Mouse (Mus musculus) limb, embryonic 12.5 days (tissue): ENCODE measurements around the gene Sorcs3. TPM values are rescaled to one million over a fixed set of nuclear protein-coding genes. Genes with fewer than 3 reads are reported as not detected.

Source experiments
- ATAC-seq: fragments of 200-750 bp; cut with Nextera tagmentation; 2 replicates; pipeline ENCODE4 v1.8.0; 2017; ENCODE audit warnings: low read depth, moderate TSS enrichment; ENCODE audit not compliant: insufficient number of reproducible peaks, insufficient read depth, low FRiP score, low TSS enrichment
- H3K27ac ChIP-seq: fragments of 300-500 bp; sonication (generic); 2 replicates; pipeline ENCODE4 v1.5.1; 2016; ENCODE audit warnings: mild to moderate bottlenecking, moderate library complexity
- H3K27me3 ChIP-seq: fragments of 300-500 bp; sonication (generic); 2 replicates; pipeline ENCODE4 v1.6.1; 2016; ENCODE audit warnings: mild to moderate bottlenecking, moderate library complexity
- H3K36me3 ChIP-seq: fragments of 300-500 bp; sonication (generic); 2 replicates; pipeline ENCODE4 v1.6.1; 2016; ENCODE audit warnings: mild to moderate bottlenecking, moderate library complexity
- H3K4me1 ChIP-seq: fragments of 300-500 bp; sonication (generic); replicated peaks from 2 replicates; pipeline ENCODE4 v1.6.1; 2016
- H3K4me2 ChIP-seq: fragments of 300-500 bp; sonication (generic); 2 replicates; pipeline ENCODE4 v1.6.1; 2016; ENCODE audit warnings: mild to moderate bottlenecking, moderate library complexity
- H3K4me3 ChIP-seq: fragments of 300-500 bp; sonication (generic); replicated peaks from 2 replicates; pipeline ENCODE4 v1.5.1; 2016; ENCODE audit warnings: mild to moderate bottlenecking
- H3K9ac ChIP-seq: fragments of 300-500 bp; sonication (generic); replicated peaks from 2 replicates; pipeline ENCODE4 v1.6.1; 2016; ENCODE audit warnings: mild to moderate bottlenecking, moderate library complexity
- H3K9me3 ChIP-seq: fragments of 300-500 bp; sonication (generic); 2 replicates; pipeline ENCODE4 v1.6.1; 2016; ENCODE audit warnings: mild to moderate bottlenecking, moderate library complexity
- WGBS: fragments of 180-500 bp; shearing (Covaris S2); methylation state at CpG from one replicate; pipeline ENCODE4 v1.1.7; 2016; 5-methylcytosine and 5-hydroxymethylcytosine counted together
- polyA plus RNA-seq: library from polyadenylated mRNA; unstranded; fragments of >200 nt; fragmentation: Nextera tagmentation; extraction: Ambion mirVana; gene quantifications from 2 replicates; pipeline ENCODE4 v1.2.1, GENCODE M21; 2016

The Sorcs3 gene
- polyA plus RNA-seq, 1 experiment from 2014 or later, result 1.7 TPM

DNA sequence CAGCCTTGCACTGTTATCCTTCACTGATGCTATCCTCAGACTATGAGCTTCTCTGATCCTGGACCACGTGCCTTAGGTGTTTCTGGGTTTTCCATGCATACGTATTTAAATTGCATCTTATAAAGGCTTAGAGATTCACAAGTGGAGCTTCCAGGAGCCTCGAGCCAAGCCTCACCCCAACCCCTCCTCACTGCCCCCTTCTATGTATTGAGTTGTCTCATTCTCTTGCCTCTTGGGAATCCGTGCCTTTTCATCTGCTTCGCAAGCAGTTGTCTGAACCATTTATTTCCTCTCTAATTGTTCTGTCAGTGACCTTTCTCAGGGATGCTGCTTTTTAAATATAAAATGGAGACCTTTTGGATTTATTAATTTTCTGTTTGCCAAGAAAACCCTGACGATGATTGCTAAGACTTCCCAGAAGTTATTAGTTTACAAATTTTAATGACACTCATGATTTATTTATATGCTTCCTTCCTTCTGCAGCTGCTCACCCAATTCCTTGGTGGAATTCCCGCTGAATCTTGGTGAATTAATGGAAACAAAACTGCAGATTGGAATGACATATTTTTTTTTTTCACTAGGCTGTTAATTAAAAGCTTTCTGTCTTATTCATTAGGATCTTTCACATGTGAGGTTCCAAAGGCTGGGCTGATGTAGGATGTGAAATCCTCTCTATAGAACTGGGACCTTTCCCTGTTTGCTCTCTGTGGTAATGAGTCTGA is 199.1 kb downstream of the Sorcs3 start:
- H3K4me2 ChIP-seq, result no peak overlapping the region

DNA sequence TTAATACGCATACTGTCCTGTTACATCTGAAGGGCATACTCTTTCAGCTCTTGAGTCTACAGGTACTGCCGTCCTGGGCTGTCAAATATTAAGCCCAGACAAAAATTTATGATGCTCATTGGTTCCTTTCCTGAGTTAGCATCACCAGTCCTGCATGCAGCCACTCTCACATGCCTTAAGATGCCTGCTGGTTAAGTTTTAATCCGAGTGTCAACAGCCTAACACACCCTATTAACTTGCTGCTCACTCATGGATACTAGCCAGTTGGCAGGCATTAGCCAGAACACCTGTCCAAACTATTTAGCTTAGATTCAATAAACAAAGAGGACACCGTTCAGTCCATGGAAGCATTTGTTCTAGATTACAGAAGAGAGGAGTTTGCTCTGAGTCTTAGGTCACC is 202.4 kb downstream of the Sorcs3 start:
- Histone ChIP-seq H3K36me3 (no peaks in the 10 kb centered on the region), H3K9ac (no peak overlapping the region), H3K4me2 (no peak overlapping the region), H3K4me3 (no peak overlapping the region), H3K27me3 (no peaks in the 10 kb centered on the region), H3K9me3 (no peaks in the 10 kb centered on the region), H3K27ac (no peak overlapping the region), H3K4me1 (no peaks in the 10 kb centered on the region)
- no peak for ATAC-seq
- WGBS, result 65% methylated on average over 4 of the region's 4 CpGs

More for the DNA sequence above, 199.1 kb downstream of the Sorcs3 start:
- Histone ChIP-seq H3K27me3 (no peaks in the 10 kb centered on the region), H3K9ac (no peak overlapping the region), H3K27ac (no peak overlapping the region), H3K9me3 (no peaks in the 10 kb centered on the region), H3K36me3 (no peaks in the 10 kb centered on the region), H3K4me3 (no peak overlapping the region), H3K4me1 (no peaks in the 10 kb centered on the region)
- WGBS, result 65% methylated on average over 7 of the region's 7 CpGs
- no peak for ATAC-seq

DNA sequence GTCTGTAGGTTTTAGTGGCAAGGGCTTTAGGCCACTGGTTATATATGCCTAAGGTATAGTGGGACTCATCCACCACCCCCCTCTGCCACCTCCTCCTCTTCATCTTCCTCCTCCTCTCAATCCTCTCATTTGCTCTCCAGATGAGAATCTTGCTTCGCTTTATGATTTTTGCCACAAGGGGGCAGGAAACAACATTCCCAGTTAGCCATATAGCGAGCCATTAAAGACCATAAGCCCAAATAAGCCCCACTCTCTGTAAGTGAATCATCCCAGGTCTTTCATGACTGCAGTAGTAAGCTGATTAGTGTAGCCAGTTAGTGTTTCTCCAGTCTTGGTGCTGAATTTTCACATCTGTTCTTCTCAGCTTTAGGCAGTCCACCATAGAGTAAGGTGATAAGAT is 205.5 kb downstream of the Sorcs3 start:
- ATAC-seq, result no peak
- Histone ChIP-seq H3K27me3 (no peaks in the 10 kb centered on the region; the same call in 1 of the 2 replicates), H3K9me3 (no peaks in the 10 kb centered on the region), H3K9ac (no peak overlapping the region), H3K27ac (no peak overlapping the region), H3K4me3 (no peak overlapping the region), H3K4me2 (no peak overlapping the region), H3K36me3 (no peaks in the 10 kb centered on the region), H3K4me1 (no peaks in the 10 kb centered on the region)
- WGBS, result 47% methylated on average over 2 of the region's 2 CpGs

DNA sequence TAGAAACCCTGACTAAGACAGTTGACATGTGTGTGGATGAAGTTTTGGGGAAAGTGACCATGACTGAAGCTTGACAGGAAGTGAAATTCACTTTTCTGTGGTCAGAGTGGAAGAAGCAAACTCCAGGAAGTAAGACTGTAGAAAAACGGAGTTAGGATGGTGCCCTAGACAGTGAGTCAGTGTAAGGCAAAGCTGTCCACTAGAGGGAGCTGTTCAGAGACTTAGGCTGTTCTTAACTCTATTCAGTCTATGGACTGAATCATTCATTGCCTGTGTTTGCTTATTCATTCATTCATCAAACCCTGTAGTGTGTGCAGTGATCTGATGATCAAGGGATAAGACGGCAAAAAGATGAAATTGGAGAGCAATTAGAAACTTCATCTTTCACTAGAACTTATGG is 208.0 kb downstream of the Sorcs3 start:
- Histone ChIP-seq H3K4me1 (no peaks in the 10 kb centered on the region), H3K27ac (no peak overlapping the region)
- no peak for ATAC-seq

DNA sequence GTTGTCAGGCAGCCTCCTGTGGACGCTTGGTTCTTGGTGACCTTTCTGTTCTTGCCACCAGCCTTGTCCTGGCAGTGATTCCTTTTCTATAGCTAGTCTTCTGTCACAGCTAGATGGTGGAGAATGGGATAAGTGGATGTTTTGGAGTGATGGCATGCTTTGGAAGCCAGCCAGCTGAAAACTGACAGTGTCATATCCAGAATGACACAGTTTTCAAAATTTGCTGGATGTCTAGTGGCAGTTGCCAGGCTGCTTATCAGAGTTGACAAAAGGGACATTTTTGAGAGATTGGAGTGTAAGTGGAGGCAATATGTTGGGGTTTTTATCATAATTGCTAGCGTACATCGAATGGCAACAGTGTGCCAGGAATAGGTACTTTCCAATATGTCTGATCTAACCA is 212.5 kb downstream of the Sorcs3 start:
- H3K36me3 ChIP-seq, result no peaks in the 10 kb centered on the region
- H3K27ac ChIP-seq, result no peak overlapping the region
- no peak overlapping the region for H3K4me2 ChIP-seq
- ATAC-seq, result no peak
- no peak overlapping the region for H3K9ac ChIP-seq
- no peaks in the 10 kb centered on the region for H3K9me3 ChIP-seq
- H3K4me3 ChIP-seq, result no peak overlapping the region
- no peaks in the 10 kb centered on the region; the same call in 1 of the 2 replicates for H3K27me3 ChIP-seq
- H3K4me1 ChIP-seq, result no peaks in the 10 kb centered on the region
- 82% methylated on average over 3 of the region's 3 CpGs for WGBS

More for the DNA sequence above, 208.0 kb downstream of the Sorcs3 start:
- Histone ChIP-seq H3K9ac (no peak overlapping the region), H3K4me2 (no peak overlapping the region), H3K27me3 (no peaks in the 10 kb centered on the region; the same call in 1 of the 2 replicates), H3K36me3 (no peaks in the 10 kb centered on the region), H3K9me3 (no peaks in the 10 kb centered on the region), H3K4me3 (no peak overlapping the region)
- 59% methylated on average over 2 of the region's 2 CpGs for WGBS

DNA sequence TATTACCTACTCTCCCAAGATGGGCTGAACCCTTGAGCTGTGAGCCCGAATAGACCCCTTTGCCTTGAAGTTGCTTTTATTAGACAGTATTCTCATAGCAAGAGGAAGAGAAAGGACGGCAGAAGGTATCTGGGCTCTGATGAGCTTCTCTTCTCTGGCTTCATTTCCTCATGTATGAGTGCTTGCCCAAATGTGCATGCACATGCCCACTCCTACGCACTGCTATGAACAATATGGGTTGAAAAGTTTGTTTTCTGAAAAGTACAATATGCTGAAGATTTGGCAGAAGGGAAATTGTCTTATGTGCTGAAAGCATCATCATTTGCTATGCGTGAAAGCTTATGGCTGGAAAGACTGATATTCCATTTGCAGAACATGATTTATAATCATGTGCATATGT is 223.4 kb downstream of the Sorcs3 start:
- 82% methylated on average over 4 of the region's 4 CpGs for WGBS
- no peak for ATAC-seq

DNA sequence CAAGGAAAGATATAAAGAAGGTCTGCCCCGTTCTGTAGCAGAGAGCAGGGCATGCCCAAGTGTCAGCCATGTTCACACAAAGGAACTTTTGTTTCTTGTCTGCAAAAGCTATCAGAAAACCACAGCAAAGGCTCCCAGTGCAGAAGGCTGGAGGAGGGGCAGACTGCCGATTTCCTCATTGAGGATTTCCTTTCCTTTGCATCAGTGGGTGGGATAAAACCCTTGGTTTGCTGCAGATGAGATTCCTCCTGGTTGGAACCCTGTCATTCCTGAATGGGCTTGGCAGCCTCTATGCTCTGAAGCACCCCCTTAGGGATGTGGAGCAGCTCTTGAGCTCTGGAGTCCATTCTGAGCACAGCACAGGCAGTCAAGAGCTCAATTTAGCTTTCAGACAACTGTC is 223.9 kb downstream of the Sorcs3 start:
- H3K4me3 ChIP-seq, result no peak overlapping the region
- 52% methylated on average over 2 of the region's 2 CpGs for WGBS
- no peaks in the 10 kb centered on the region for H3K27me3 ChIP-seq
- H3K9ac ChIP-seq, result no peak overlapping the region
- no peaks in the 10 kb centered on the region for H3K9me3 ChIP-seq
- H3K27ac ChIP-seq, result peak overlapping the region; percentile 53
- peak overlapping the region; percentile 27 for H3K4me2 ChIP-seq
- ATAC-seq, result no peak
- peaks cover 6% of the 10 kb centered on the region for H3K4me1 ChIP-seq
- no peaks in the 10 kb centered on the region for H3K36me3 ChIP-seq

More for the DNA sequence above, 223.4 kb downstream of the Sorcs3 start:
- no peaks in the 10 kb centered on the region for H3K36me3 ChIP-seq
- H3K9me3 ChIP-seq, result no peaks in the 10 kb centered on the region
- peaks cover 6% of the 10 kb centered on the region for H3K4me1 ChIP-seq
- H3K27me3 ChIP-seq, result no peaks in the 10 kb centered on the region
- no peak overlapping the region for H3K27ac ChIP-seq
- H3K4me2 ChIP-seq, result no peak overlapping the region
- H3K4me3 ChIP-seq, result no peak overlapping the region
- H3K9ac ChIP-seq, result no peak overlapping the region

DNA sequence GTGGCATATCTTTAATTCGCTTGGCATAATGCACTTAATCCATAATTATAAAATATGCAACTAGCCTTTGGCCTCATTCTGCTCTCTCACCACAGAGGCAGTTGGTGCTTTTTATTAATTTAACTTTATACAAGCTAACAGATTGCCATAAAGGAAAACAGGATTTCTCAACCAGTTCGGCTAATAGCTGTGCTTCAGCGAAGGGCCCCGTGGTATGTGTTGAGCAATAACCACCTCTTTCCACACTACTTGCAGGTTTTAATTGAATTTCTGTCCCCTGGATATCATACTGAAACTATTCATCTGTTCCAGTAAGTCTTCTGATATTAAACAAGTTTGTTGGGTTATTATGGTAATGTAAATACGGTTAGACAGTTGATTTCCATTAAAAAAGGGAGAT is 224.5 kb downstream of the Sorcs3 start:
- no peak for ATAC-seq
- H3K4me2 ChIP-seq, result peak overlapping the region; percentile 27; the same call in 1 of the 2 replicates
- H3K36me3 ChIP-seq, result no peaks in the 10 kb centered on the region
- H3K4me1 ChIP-seq, result peaks cover 6% of the 10 kb centered on the region
- no peak overlapping the region for H3K9ac ChIP-seq
- WGBS, result 79% methylated on average over 5 of the region's 5 CpGs
- no peaks in the 10 kb centered on the region for H3K27me3 ChIP-seq
- H3K9me3 ChIP-seq, result no peaks in the 10 kb centered on the region
- no peak overlapping the region for H3K27ac ChIP-seq
- H3K4me3 ChIP-seq, result no peak overlapping the region

DNA sequence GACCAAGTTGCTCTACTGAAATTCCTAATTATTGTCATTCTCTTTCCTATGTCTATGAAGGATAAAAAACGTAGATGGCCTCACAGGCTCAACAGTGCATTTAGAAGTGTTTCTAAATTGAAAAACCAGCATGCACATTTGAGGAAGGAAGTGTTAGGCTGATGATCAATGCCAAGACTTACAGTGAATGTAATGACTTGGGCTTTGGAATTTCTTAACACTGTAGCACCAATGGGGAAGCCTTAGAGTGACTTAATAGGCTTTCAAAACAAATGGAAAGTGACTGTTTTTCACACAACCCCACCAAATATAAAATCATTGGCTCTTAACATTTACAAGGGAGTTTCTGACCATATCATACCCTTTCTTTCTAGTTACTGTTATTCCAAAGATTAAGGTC is 232.6 kb downstream of the Sorcs3 start:
- Histone ChIP-seq H3K4me2 (no peak overlapping the region), H3K27me3 (no peaks in the 10 kb centered on the region)
- WGBS, result 90% methylated on average over 1 of the region's 1 CpGs

DNA sequence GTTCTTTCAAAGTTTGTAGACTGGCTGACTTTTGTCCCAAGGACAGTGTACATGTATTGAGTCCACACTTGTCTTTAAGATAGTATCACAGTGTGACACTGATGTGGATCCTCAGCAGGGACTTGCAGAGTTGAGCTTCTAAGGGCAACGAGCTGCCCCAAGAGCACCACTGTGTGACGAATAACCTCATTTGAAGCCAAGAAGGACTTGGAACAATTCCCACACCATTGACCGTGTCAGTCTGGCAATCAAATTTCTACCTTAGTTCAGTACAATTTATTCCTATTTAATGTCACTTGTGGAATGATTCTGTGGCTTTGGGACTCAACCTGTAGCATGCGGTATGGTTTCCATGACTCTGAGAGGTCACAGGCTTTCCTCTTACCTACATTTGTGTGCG is 255.3 kb downstream of the Sorcs3 start:
- WGBS, result 88% methylated on average over 5 of the region's 5 CpGs
- Histone ChIP-seq H3K36me3 (no peaks in the 10 kb centered on the region), H3K4me3 (no peak overlapping the region), H3K27me3 (no peaks in the 10 kb centered on the region), H3K27ac (no peak overlapping the region), H3K4me1 (no peaks in the 10 kb centered on the region), H3K4me2 (no peak overlapping the region), H3K9ac (no peak overlapping the region), H3K9me3 (no peaks in the 10 kb centered on the region)
- ATAC-seq, result no peak

More for the DNA sequence above, 232.6 kb downstream of the Sorcs3 start:
- Histone ChIP-seq H3K9ac (no peak overlapping the region), H3K27ac (no peak overlapping the region), H3K36me3 (no peaks in the 10 kb centered on the region), H3K9me3 (no peaks in the 10 kb centered on the region), H3K4me1 (no peaks in the 10 kb centered on the region), H3K4me3 (no peak overlapping the region)
- ATAC-seq, result no peak

DNA sequence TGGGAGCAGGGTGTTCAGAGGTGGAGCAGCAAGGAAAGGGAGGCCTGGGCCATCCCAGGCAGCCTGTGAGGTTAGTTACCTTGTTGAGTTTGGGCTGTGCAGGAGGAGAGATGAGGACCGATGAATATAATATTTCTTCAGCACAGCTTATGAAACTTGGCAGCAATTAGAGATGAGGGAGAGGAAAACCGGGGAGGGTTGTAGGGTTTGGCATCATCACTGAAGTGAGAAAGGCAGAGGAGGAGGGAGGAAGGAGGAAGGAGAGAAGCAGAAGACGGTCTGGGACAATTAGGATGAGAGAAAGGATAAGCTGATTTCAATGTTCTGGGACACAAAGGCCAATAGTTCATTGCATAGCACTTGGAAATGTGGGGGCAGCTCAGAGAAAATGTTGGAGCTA is 256.6 kb downstream of the Sorcs3 start:
- 92% methylated on average over 3 of the region's 3 CpGs for WGBS

DNA sequence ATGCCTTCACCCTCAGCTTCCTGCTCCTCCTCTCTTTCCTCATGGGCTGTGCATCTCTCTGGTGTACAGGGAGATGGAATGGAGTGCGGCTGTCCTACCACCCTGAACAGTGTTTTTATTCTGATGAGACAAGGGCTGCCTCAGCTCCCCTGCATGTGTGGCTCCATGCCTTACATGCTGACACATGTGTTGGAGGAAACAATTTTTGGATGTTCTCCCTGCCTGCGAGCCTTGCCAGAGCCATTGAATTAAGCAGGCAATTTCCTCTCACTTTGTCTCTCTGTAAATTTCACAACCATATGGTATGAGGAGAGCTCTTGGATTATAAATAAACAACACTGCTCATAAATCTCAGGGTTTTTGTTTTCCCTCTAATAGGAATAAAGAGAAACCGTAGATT is 257.7 kb downstream of the Sorcs3 start:
- Histone ChIP-seq H3K9me3 (no peaks in the 10 kb centered on the region), H3K36me3 (no peaks in the 10 kb centered on the region), H3K4me3 (no peak overlapping the region), H3K4me1 (no peaks in the 10 kb centered on the region), H3K27ac (no peak overlapping the region), H3K9ac (no peak overlapping the region), H3K27me3 (no peaks in the 10 kb centered on the region), H3K4me2 (no peak overlapping the region)
- 66% methylated on average over 3 of the region's 3 CpGs for WGBS
- no peak for ATAC-seq

More for the DNA sequence above, 256.6 kb downstream of the Sorcs3 start:
- Histone ChIP-seq H3K27me3 (no peaks in the 10 kb centered on the region), H3K4me1 (no peaks in the 10 kb centered on the region), H3K36me3 (no peaks in the 10 kb centered on the region), H3K4me2 (no peak overlapping the region), H3K4me3 (no peak overlapping the region), H3K9me3 (no peaks in the 10 kb centered on the region), H3K27ac (no peak overlapping the region), H3K9ac (no peak overlapping the region)
- ATAC-seq, result no peak
